Mouse (Mus musculus): ENCODE measurements around the gene BC107364.
"Not testable (repeated sequence)": the region's sequence is repeated elsewhere in the genome, so short reads cannot be mapped to it uniquely, and the experiment has no call there.

The BC107364 gene

GRCm38 (mm10) chr3:96451181-96451737 lies 847 bp downstream of the BC107364 start:
- in situ Hi-C loops (cut with MboI, MseI) = not testable (repeated sequence)

- in situ Hi-C loops (cut with MboI, MseI) = not testable (repeated sequence)
Observed at GRCm38 (mm10) chr3:96450586-96450896, 1.6 kb downstream of the BC107364 start.

GRCm38 (mm10) chr3:96449762-96450585 lies 2.1 kb downstream of the BC107364 start:
- in situ Hi-C loops (cut with MboI, MseI) = not testable (repeated sequence)

- in situ Hi-C loops (cut with MboI, MseI) = no loop called here
Observed at GRCm38 (mm10) chr3:96445436-96445835, 6.7 kb downstream of the BC107364 start.

- in situ Hi-C loops (cut with MboI, MseI) = no loop called here
Observed at GRCm38 (mm10) chr3:96440578-96440977, 11.5 kb downstream of the BC107364 start.

GRCm38 (mm10) chr3:96435557-96436091 lies 16.5 kb downstream of the BC107364 start:
- in situ Hi-C loops (cut with MboI, MseI) = loop anchor here (5.0 kb wide), 1 partner anchor 43 kb away; no protein-coding TSS in a partner anchor

GRCm38 (mm10) chr3:96432207-96432606 lies 19.9 kb downstream of the BC107364 start:
- in situ Hi-C loops (cut with MboI, MseI) = no loop called here

GRCm38 (mm10) chr3:96429819-96430132 lies 22.3 kb downstream of the BC107364 start:
- in situ Hi-C loops (cut with MboI, MseI) = no loop called here

- in situ Hi-C loops (cut with MboI, MseI) = no loop called here
Observed at GRCm38 (mm10) chr3:96428941-96429818, 22.9 kb downstream of the BC107364 start.

- in situ Hi-C loops (cut with MboI, MseI) = no loop called here
Observed at GRCm38 (mm10) chr3:96427761-96428462, 24.2 kb downstream of the BC107364 start.

- in situ Hi-C loops (cut with MboI, MseI) = no loop called here
Observed at GRCm38 (mm10) chr3:96427311-96427710, 24.8 kb downstream of the BC107364 start.

GRCm38 (mm10) chr3:96426268-96426667 lies 25.8 kb downstream of the BC107364 start:
- in situ Hi-C loops (cut with MboI, MseI) = no loop called here

GRCm38 (mm10) chr3:96424447-96424846 lies 27.7 kb downstream of the BC107364 start:
- in situ Hi-C loops (cut with MboI, MseI) = not testable (repeated sequence)

GRCm38 (mm10) chr3:96423889-96424288 lies 28.2 kb downstream of the BC107364 start:
- in situ Hi-C loops (cut with MboI, MseI) = no loop called here

- in situ Hi-C loops (cut with MboI, MseI) = no loop called here
Observed at GRCm38 (mm10) chr3:96420796-96421195, 31.3 kb downstream of the BC107364 start.

- in situ Hi-C loops (cut with MboI, MseI) = not testable (repeated sequence)
Observed at GRCm38 (mm10) chr3:96418902-96419301, 33.2 kb downstream of the BC107364 start.

GRCm38 (mm10) chr3:96417850-96418815 lies 34.0 kb downstream of the BC107364 start:
- in situ Hi-C loops (cut with MboI, MseI) = no loop called here

GRCm38 (mm10) chr3:96416595-96416994 lies 35.5 kb downstream of the BC107364 start:
- in situ Hi-C loops (cut with MboI, MseI) = no loop called here

GRCm38 (mm10) chr3:96416056-96416455 lies 36.0 kb downstream of the BC107364 start:
- in situ Hi-C loops (cut with MboI, MseI) = no loop called here

- in situ Hi-C loops (cut with MboI, MseI) = no loop called here
Observed at GRCm38 (mm10) chr3:96414951-96415327, 37.2 kb downstream of the BC107364 start.

Measured in T-helper 1 cell (primary cell).